Mouse (Mus musculus): ENCODE data around the gene Qrich2. TPM values are rescaled to one million over a fixed set of nuclear protein-coding genes. Genes with fewer than 3 reads are reported as not detected.
A peak's percentile ranks its signal among the peaks of the same experiment; 100 is the strongest.
"Not testable (repeated sequence)": the region's sequence is repeated elsewhere in the genome, so short reads cannot be mapped to it uniquely, and the experiment has no call there.

Qrich2 gene
- polyA plus RNA-seq, 1 experiment from 2014 or later, result not detected

GRCm38 (mm10) chr11:116470249-116470648 is 4.2 kb upstream of the Qrich2 start:
- DNase-seq (ENCODE audit: low spot score) (no peak), ATAC-seq (replicated peaks; ENCODE audit: low FRiP score) (no peak)
- H3K36me3 ChIP-seq (ENCODE audit: control insufficient read depth, insufficient read depth, low read length), result peaks cover 3% of the 10 kb centered on the region; the same call in 1 of the 2 replicates
- no peaks in the 10 kb centered on the region for H3K27me3 ChIP-seq (ENCODE audit: control insufficient read depth, insufficient read depth, low read length)
- WGBS, result 80% methylated on average over 3 of the region's 3 CpGs
- no peaks in the 10 kb centered on the region for H3K4me1 ChIP-seq (replicated peaks; ENCODE audit: control insufficient read depth, insufficient read depth, low read length)
- no peaks in the 10 kb centered on the region for H3K9me3 ChIP-seq (ENCODE audit: control insufficient read depth, low read length)
- H3K27ac ChIP-seq (ENCODE audit: low read depth, low read length), result no peak overlapping the region
- no peak overlapping the region for H3K9ac ChIP-seq (ENCODE audit: low read length)
- no peak overlapping the region for H3K4me2 ChIP-seq (ENCODE audit: low read depth, low read length, severe bottlenecking)
- H3K4me3 ChIP-seq (ENCODE audit: low read depth, low read length), result no peak overlapping the region

GRCm38 (mm10) chr11:116468338-116468737 is 2.3 kb upstream of the Qrich2 start:
- H3K9me3 ChIP-seq (ENCODE audit: control insufficient read depth, low read length); H3K36me3 ChIP-seq (ENCODE audit: control insufficient read depth, insufficient read depth, low read length); H3K27ac ChIP-seq (ENCODE audit: low read depth, low read length); H3K4me3 ChIP-seq (ENCODE audit: low read depth, low read length); H3K4me1 ChIP-seq (replicated peaks; ENCODE audit: control insufficient read depth, insufficient read depth, low read length); DNase-seq (ENCODE audit: low spot score); ATAC-seq (replicated peaks; ENCODE audit: low FRiP score); H3K9ac ChIP-seq (ENCODE audit: low read length); H3K27me3 ChIP-seq (ENCODE audit: control insufficient read depth, insufficient read depth, low read length); H3K4me2 ChIP-seq (ENCODE audit: low read depth, low read length, severe bottlenecking): not testable (repeated sequence)
- 88% methylated on average over 3 of the region's 3 CpGs for WGBS

GRCm38 (mm10) chr11:116463833-116464232 is 2.2 kb downstream of the Qrich2 start:
- no peaks in the 10 kb centered on the region for H3K36me3 ChIP-seq (ENCODE audit: control insufficient read depth, insufficient read depth, low read length)
- WGBS, result 9% methylated on average over 2 of the region's 2 CpGs
- 0 out of 2 replicates have a peak, but pooled peaks cover 1% of the 10 kb centered on the region for H3K4me1 ChIP-seq (replicated peaks; ENCODE audit: control insufficient read depth, insufficient read depth, low read length)
- H3K27me3 ChIP-seq (ENCODE audit: control insufficient read depth, insufficient read depth, low read length), result no peaks in the 10 kb centered on the region
- H3K9ac ChIP-seq (ENCODE audit: low read length), result no peak overlapping the region
- no peak overlapping the region for H3K27ac ChIP-seq (ENCODE audit: low read depth, low read length)
- DNase-seq (ENCODE audit: low spot score), result peak; percentile 93
- no peak; the same call in 1 of the 2 replicates for ATAC-seq (replicated peaks; ENCODE audit: low FRiP score)
- H3K4me3 ChIP-seq (ENCODE audit: low read depth, low read length), result no peak overlapping the region
- H3K9me3 ChIP-seq (ENCODE audit: control insufficient read depth, low read length), result no peaks in the 10 kb centered on the region
- no peak overlapping the region for H3K4me2 ChIP-seq (ENCODE audit: low read depth, low read length, severe bottlenecking)

- DNase-seq (ENCODE audit: low spot score) (no peak), ATAC-seq (replicated peaks; ENCODE audit: low FRiP score) (no peak)
- Histone ChIP-seq H3K27ac (ENCODE audit: low read depth, low read length) (no peak overlapping the region), H3K4me2 (ENCODE audit: low read depth, low read length, severe bottlenecking) (no peak overlapping the region), H3K9ac (ENCODE audit: low read length) (no peak overlapping the region), H3K36me3 (ENCODE audit: control insufficient read depth, insufficient read depth, low read length) (no peaks in the 10 kb centered on the region), H3K4me3 (ENCODE audit: low read depth, low read length) (no peak overlapping the region), H3K4me1 (replicated peaks; ENCODE audit: control insufficient read depth, insufficient read depth, low read length) (0 out of 2 replicates have a peak, but pooled peaks cover 1% of the 10 kb centered on the region), H3K27me3 (ENCODE audit: control insufficient read depth, insufficient read depth, low read length) (no peaks in the 10 kb centered on the region), H3K9me3 (ENCODE audit: control insufficient read depth, low read length) (no peaks in the 10 kb centered on the region)
- 58% methylated on average over 5 of the region's 5 CpGs for WGBS
Measured at GRCm38 (mm10) chr11:116463338-116463737, 2.7 kb downstream of the Qrich2 start.

- no peaks in the 10 kb centered on the region for H3K27me3 ChIP-seq (ENCODE audit: control insufficient read depth, insufficient read depth, low read length)
- H3K27ac ChIP-seq (ENCODE audit: low read depth, low read length), result no peak overlapping the region
- 47% methylated on average over 4 of the region's 4 CpGs for WGBS
- H3K4me2 ChIP-seq (ENCODE audit: low read depth, low read length, severe bottlenecking), result no peak overlapping the region
- no peak overlapping the region for H3K9ac ChIP-seq (ENCODE audit: low read length)
- DNase-seq (ENCODE audit: low spot score) (no peak), ATAC-seq (replicated peaks; ENCODE audit: low FRiP score) (no peak)
- H3K4me1 ChIP-seq (replicated peaks; ENCODE audit: control insufficient read depth, insufficient read depth, low read length), result 0 out of 2 replicates have a peak, but pooled peaks cover 1% of the 10 kb centered on the region
- no peak overlapping the region for H3K4me3 ChIP-seq (ENCODE audit: low read depth, low read length)
- H3K9me3 ChIP-seq (ENCODE audit: control insufficient read depth, low read length), result no peaks in the 10 kb centered on the region
- H3K36me3 ChIP-seq (ENCODE audit: control insufficient read depth, insufficient read depth, low read length), result no peaks in the 10 kb centered on the region
Measured at GRCm38 (mm10) chr11:116459786-116460185, 6.3 kb downstream of the Qrich2 start.

- Histone ChIP-seq H3K4me3 (ENCODE audit: low read depth, low read length) (no peak overlapping the region), H3K9ac (ENCODE audit: low read length) (no peak overlapping the region), H3K27me3 (ENCODE audit: control insufficient read depth, insufficient read depth, low read length) (no peaks in the 10 kb centered on the region), H3K4me1 (replicated peaks; ENCODE audit: control insufficient read depth, insufficient read depth, low read length) (no peaks in the 10 kb centered on the region), H3K27ac (ENCODE audit: low read depth, low read length) (no peak overlapping the region), H3K36me3 (ENCODE audit: control insufficient read depth, insufficient read depth, low read length) (no peaks in the 10 kb centered on the region), H3K9me3 (ENCODE audit: control insufficient read depth, low read length) (no peaks in the 10 kb centered on the region), H3K4me2 (ENCODE audit: low read depth, low read length, severe bottlenecking) (no peak overlapping the region)
- DNase-seq (ENCODE audit: low spot score) (no peak), ATAC-seq (replicated peaks; ENCODE audit: low FRiP score) (no peak)
- 85% methylated on average over 8 of the region's 8 CpGs for WGBS
Measured at GRCm38 (mm10) chr11:116456234-116456633, 9.8 kb downstream of the Qrich2 start.

GRCm38 (mm10) chr11:116453889-116454288 is 12.2 kb downstream of the Qrich2 start:
- WGBS, result 91% methylated on average over 10 of the region's 10 CpGs
- no peak overlapping the region for H3K9ac ChIP-seq (ENCODE audit: low read length)
- H3K27ac ChIP-seq (ENCODE audit: low read depth, low read length), result no peak overlapping the region
- H3K27me3 ChIP-seq (ENCODE audit: control insufficient read depth, insufficient read depth, low read length), result no peaks in the 10 kb centered on the region
- no peak overlapping the region for H3K4me3 ChIP-seq (ENCODE audit: low read depth, low read length)
- H3K9me3 ChIP-seq (ENCODE audit: control insufficient read depth, low read length), result no peaks in the 10 kb centered on the region
- ATAC-seq (replicated peaks; ENCODE audit: low FRiP score) (no peak), DNase-seq (ENCODE audit: low spot score) (no peak)
- no peak overlapping the region for H3K4me2 ChIP-seq (ENCODE audit: low read depth, low read length, severe bottlenecking)
- no peaks in the 10 kb centered on the region for H3K36me3 ChIP-seq (ENCODE audit: control insufficient read depth, insufficient read depth, low read length)
- no peaks in the 10 kb centered on the region for H3K4me1 ChIP-seq (replicated peaks; ENCODE audit: control insufficient read depth, insufficient read depth, low read length)

GRCm38 (mm10) chr11:116449341-116449740 is 16.7 kb downstream of the Qrich2 start:
- Histone ChIP-seq H3K27ac (ENCODE audit: low read depth, low read length) (no peak overlapping the region), H3K4me1 (replicated peaks; ENCODE audit: control insufficient read depth, insufficient read depth, low read length) (0 out of 2 replicates have a peak, but pooled peaks cover 1% of the 10 kb centered on the region), H3K36me3 (ENCODE audit: control insufficient read depth, insufficient read depth, low read length) (no peaks in the 10 kb centered on the region), H3K4me3 (ENCODE audit: low read depth, low read length) (no peak overlapping the region), H3K9ac (ENCODE audit: low read length) (no peak overlapping the region), H3K4me2 (ENCODE audit: low read depth, low read length, severe bottlenecking) (no peak overlapping the region), H3K9me3 (ENCODE audit: control insufficient read depth, low read length) (no peaks in the 10 kb centered on the region), H3K27me3 (ENCODE audit: control insufficient read depth, insufficient read depth, low read length) (peaks cover 7% of the 10 kb centered on the region)
- no peak for DNase-seq (ENCODE audit: low spot score)
- WGBS, result over 99% methylated on average over 3 of the region's 3 CpGs
- ATAC-seq (replicated peaks; ENCODE audit: low FRiP score), result no peak

GRCm38 (mm10) chr11:116447822-116448221 is 18.2 kb downstream of the Qrich2 start:
- DNase-seq (ENCODE audit: low spot score) (no peak), ATAC-seq (replicated peaks; ENCODE audit: low FRiP score) (no peak)
- no peak overlapping the region for H3K4me3 ChIP-seq (ENCODE audit: low read depth, low read length)
- peaks cover 7% of the 10 kb centered on the region for H3K27me3 ChIP-seq (ENCODE audit: control insufficient read depth, insufficient read depth, low read length)
- no peaks in the 10 kb centered on the region for H3K36me3 ChIP-seq (ENCODE audit: control insufficient read depth, insufficient read depth, low read length)
- 67% methylated on average over 5 of the region's 5 CpGs for WGBS
- H3K27ac ChIP-seq (ENCODE audit: low read depth, low read length), result no peak overlapping the region
- H3K9me3 ChIP-seq (ENCODE audit: control insufficient read depth, low read length), result no peaks in the 10 kb centered on the region
- no peak overlapping the region for H3K4me2 ChIP-seq (ENCODE audit: low read depth, low read length, severe bottlenecking)
- H3K9ac ChIP-seq (ENCODE audit: low read length), result no peak overlapping the region
- H3K4me1 ChIP-seq (replicated peaks; ENCODE audit: control insufficient read depth, insufficient read depth, low read length), result 0 out of 2 replicates have a peak, but pooled peaks cover 1% of the 10 kb centered on the region

Data from forebrain, embryonic 11.5 days (tissue).